Mouse (Mus musculus): ENCODE results near the gene Ncbp1.

Ncbp1 gene

GRCm38 (mm10) chr4:46138287-46139222 lies at the start of gene Ncbp1, which contains the start of gene Tstd2:
Ncbp1 (plus strand) TSS chr4:46138613.
Tstd2 (minus strand) TSS chr4:46138694.
- DNase-seq, result peak; percentile 93

- DNase-seq, result no peak
Measured at GRCm38 (mm10) chr4:46089524-46090125, 48.8 kb upstream of the Ncbp1 start.

GRCm38 (mm10) chr4:46092429-46093076 lies 45.9 kb upstream of the Ncbp1 start:
- no peak for DNase-seq

- no peak for DNase-seq
Measured at GRCm38 (mm10) chr4:46094916-46095825, 43.2 kb upstream of the Ncbp1 start.

- DNase-seq, result no peak
Measured at GRCm38 (mm10) chr4:46095826-46096159, 42.6 kb upstream of the Ncbp1 start.

GRCm38 (mm10) chr4:46096546-46096945 lies 41.9 kb upstream of the Ncbp1 start:
- DNase-seq, result no peak

- DNase-seq, result no peak
Measured at GRCm38 (mm10) chr4:46097591-46097990, 40.8 kb upstream of the Ncbp1 start.

- DNase-seq, result no peak
Measured at GRCm38 (mm10) chr4:46099132-46099531, 39.3 kb upstream of the Ncbp1 start.

- DNase-seq, result no peak
Measured at GRCm38 (mm10) chr4:46100539-46100938, 37.9 kb upstream of the Ncbp1 start.

GRCm38 (mm10) chr4:46101211-46101711 lies 37.2 kb upstream of the Ncbp1 start:
- DNase-seq, result no peak

GRCm38 (mm10) chr4:46102078-46102769 lies 36.2 kb upstream of the Ncbp1 start:
- no peak for DNase-seq

GRCm38 (mm10) chr4:46110084-46110483 lies 28.3 kb upstream of the Ncbp1 start:
- no peak for DNase-seq

GRCm38 (mm10) chr4:46111361-46111760 lies 27.1 kb upstream of the Ncbp1 start:
- no peak for DNase-seq

GRCm38 (mm10) chr4:46115308-46115707 lies 23.1 kb upstream of the Ncbp1 start:
- DNase-seq, result no peak

- DNase-seq, result no peak
Measured at GRCm38 (mm10) chr4:46116544-46117175, 21.8 kb upstream of the Ncbp1 start.

GRCm38 (mm10) chr4:46117536-46117935 lies 20.9 kb upstream of the Ncbp1 start:
- no peak for DNase-seq

GRCm38 (mm10) chr4:46119514-46120094 lies 18.8 kb upstream of the Ncbp1 start:
- no peak for DNase-seq

- DNase-seq, result no peak
Measured at GRCm38 (mm10) chr4:46120767-46121166, 17.6 kb upstream of the Ncbp1 start.

GRCm38 (mm10) chr4:46123358-46123757 lies 15.1 kb upstream of the Ncbp1 start:
- no peak for DNase-seq

GRCm38 (mm10) chr4:46126541-46126940 lies 11.9 kb upstream of the Ncbp1 start:
- peak; percentile 75 for DNase-seq
